Mouse (Mus musculus) layer of hippocampus, adult 18-20 months (tissue): ENCODE data around the gene Ribc2. TPM values are rescaled to one million over a fixed set of nuclear protein-coding genes. Genes with fewer than 3 reads are reported as not detected.

Experiments
- DNase-seq, 2 experiments: peaks; one replicate each; pipeline ENCODE4 v3.0.0; 2022; ENCODE audit warnings: low spot score in 2 of 2
- long read RNA-seq: library from polyadenylated mRNA; stranded (forward); transcript quantifications from one replicate; pipeline ENCODE4 v2.0.0, GENCODE M21; 2021
- total RNA-seq, 2 experiments: library from RNA; stranded (reverse); gene quantifications; 2 replicates each; pipeline ENCODE4 v1.2.3; 2021

Ribc2 gene
- total RNA-seq, result under 1 TPM; 0.30 TPM
- long read RNA-seq, partial matches to known transcripts, result 0 of 1 reads
- long read RNA-seq, other reads (novel, unspliced or antisense), result 1 of 1 reads

- DNase-seq, result peak; percentile 67 to 82
Measured at GRCm38 (mm10) chr15:85131275-85132192, at the start of gene Ribc2, which contains the start of gene Smc1b. Ribc2 (plus strand) TSS chr15:85132078. Smc1b (minus strand) TSS chr15:85131964.

DNA sequence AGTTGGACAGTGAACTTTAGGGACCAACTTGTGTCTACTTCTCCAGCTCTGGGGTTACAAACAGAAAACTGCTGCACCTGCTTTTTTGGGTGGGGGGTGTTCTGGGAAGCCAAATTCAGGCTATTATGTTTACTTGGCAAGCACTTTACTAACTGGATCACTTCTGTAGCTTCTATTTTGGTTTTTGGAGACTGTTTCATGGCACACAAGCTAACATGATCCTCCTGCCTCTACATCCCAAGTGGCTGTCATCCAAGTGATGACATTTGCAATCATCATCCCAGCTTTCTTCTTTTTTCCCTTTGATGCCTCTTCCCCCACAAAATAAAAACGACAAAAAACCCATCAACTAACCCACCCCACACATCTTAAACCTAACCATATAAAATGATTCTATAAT lies 46.2 kb upstream of the Ribc2 start:
- DNase-seq, result peak; percentile 10 to 50

- no peak for DNase-seq
Measured at GRCm38 (mm10) chr15:85132193-85132520, 279 bp downstream of the Ribc2 start.

DNA sequence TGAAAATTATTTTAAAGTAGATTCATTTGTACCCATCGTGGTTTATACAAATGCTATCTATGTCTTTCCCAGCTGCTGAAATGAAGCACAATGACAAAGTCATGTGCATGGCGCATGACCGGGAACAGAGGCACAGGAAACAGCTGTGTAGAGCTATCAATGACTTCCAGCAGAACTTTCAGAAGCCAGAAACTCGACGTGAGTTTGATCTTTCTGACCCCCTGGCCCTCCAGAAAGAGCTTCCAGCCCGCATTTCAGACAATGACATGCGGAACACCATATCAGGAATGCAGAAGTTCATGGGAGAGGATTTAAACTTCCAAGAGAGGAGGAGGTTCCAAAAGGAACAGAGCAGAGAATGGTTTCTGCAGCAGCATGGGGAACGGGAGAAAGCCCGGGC lies 3.3 kb downstream of the Ribc2 start:
- no peak for DNase-seq

DNA sequence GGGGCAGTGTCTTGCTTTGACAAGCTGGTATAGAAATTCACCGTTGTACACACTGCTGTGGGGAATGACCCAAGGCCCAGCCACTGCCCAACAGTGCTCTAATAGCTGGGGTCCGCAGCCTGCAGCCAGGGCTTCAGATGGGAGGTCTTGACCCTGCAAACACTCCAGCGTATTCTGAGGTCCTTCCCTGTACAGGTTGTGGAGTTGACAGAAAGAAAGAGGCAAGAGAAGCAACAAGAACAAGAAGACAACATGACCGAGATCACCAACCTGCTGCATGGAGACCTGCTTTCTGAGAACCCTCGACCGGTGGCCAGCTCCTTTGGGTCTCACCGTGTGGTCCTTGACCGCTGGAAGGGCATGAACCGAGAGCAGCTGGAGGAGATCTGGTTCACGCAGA lies 9.4 kb downstream of the Ribc2 start:
- DNase-seq, result no peak

- DNase-seq, result no peak
Measured at GRCm38 (mm10) chr15:85142441-85142840, 10.6 kb downstream of the Ribc2 start.

DNA sequence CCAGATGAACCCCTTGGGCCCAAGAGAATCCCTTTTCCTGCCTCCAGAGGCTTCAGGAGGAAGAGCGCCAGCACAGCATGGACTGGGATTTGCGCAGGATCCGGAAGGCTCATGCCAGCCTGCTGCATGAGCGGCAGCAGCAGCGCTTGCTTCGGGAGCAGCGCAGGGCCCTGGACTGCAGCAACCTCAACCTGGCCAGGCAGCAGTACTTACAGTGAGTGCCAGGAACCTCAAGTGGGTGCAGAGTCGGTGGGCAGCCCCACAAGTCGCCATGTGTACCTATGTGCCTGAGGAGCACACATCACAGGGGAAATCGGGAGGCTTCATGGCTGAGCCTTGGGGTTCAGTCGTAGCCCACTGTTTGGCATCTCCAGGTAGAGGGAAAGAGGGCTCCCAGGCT lies 11.3 kb downstream of the Ribc2 start:
- no peak for DNase-seq

GRCm38 (mm10) chr15:85143747-85144146 lies 11.9 kb downstream of the Ribc2 start:
- DNase-seq, result no peak

DNA sequence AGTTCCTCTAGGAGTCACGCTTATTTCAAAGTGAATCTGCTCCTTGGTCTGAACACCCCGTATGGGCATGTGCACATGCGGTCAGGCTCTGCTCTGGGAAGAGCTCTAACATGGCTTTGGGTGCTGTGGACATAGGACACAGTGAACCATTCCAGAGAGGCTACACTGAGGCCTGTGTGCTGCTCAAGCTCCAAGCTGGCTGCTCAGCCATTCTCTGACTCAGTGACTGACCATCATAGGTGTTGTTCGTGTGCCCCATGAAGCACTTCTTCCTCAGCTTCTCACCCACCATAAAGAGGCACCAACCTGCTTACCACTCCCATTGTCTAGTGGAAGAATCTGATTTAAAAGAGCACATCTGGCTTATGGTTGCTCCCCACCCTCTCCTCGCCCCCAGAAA lies 12.4 kb downstream of the Ribc2 start:
- DNase-seq, result no peak

DNA sequence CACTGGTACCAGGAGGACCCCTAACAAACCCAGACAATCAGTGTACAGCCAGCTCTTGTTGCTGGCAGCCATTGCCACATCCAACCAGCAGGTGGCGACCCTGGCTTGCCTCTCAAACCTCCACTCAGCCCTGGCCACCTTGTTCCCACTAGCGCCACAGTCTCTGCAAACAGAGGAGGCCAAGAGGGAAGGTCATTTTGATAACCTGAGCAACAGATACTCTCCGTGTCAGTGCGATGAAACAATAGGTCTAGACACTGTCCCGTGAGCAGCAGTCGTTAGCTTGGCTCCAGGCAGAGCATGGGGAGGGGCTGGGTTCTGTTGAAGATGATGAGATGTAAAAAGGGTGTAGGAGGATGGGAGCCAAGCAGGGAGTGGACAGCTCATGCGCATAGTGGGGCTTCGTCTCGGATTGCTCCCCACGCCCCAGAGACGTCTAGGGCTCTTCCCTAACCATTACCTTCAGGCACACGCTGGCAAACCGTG lies 19.6 kb downstream of the Ribc2 start:
- peak; percentile 63 to 85 for DNase-seq

- DNase-seq, result no peak
Measured at GRCm38 (mm10) chr15:85152577-85152976, 20.7 kb downstream of the Ribc2 start.

GRCm38 (mm10) chr15:85154091-85154490 lies 22.2 kb downstream of the Ribc2 start:
- DNase-seq, result no peak

GRCm38 (mm10) chr15:85156198-85156597 lies 24.3 kb downstream of the Ribc2 start:
- no peak for DNase-seq

DNA sequence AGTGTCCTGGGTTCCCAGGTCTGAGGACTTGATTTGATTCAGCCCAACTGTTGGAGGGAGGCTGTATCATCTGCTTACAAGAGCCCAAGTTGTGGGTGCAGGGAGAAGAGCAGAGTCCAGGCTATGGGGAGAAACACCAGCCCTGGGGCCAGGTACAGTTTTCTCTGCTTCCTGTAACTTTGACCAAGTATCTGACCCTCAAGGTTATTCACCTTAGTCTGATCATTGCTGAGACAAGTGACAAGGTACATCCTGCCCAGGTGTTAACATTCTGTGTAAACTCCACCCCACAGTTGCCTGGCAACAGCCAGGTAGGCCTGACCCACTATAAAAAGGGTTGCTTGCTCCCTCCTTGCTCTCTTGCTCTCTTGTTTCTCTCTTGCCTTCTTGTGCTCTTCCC lies 29.5 kb downstream of the Ribc2 start:
- DNase-seq, result no peak

GRCm38 (mm10) chr15:85162693-85163663 lies 31.1 kb downstream of the Ribc2 start:
- no peak for DNase-seq

DNA sequence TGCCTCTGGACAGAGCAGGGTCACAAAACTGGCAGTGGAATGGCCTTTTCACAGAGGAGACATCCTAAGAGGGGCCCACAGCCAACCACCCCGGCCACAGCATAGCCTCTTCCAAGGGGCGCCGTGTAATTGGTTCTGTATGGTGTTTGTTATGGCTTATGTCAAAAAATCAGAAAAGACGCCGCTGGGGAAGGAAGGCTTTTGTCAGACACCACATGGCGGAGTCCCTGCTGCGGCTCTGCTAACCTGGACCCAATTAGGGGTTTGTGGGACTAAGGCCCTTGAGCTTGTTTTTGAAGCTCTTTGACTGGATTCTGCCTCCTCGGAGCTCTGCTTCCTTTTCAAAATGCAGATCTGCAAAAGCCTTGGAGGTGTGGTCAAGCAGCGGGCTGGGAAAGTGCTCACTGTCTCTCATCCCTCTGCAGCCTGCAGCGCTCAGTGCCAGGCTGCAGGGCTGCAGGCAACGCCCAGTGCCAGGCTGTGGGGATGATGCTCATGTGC lies 34.6 kb downstream of the Ribc2 start:
- DNase-seq, result no peak

- DNase-seq, result no peak
Measured at GRCm38 (mm10) chr15:85167086-85167679, 35.3 kb downstream of the Ribc2 start.

DNA sequence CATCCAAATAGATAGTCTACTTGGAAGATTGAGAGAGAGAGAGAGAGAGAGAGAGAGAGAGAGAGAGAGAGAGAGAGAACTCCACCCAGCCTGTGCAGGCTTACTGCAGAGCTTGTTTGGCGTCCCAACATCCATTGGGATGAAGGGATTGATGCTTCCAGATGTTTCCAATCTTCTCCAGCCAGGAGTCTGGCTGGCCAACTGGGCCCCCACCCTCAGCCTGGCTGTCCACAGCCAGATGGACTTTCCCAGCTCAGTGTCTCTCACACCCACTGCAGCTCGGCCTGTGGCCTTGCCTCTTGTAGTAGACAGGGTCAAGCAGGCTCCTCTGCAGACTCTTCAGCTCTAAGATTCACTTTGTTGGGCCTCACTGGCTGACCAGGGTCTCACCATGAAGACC lies 40.2 kb downstream of the Ribc2 start:
- DNase-seq, result no peak

DNA sequence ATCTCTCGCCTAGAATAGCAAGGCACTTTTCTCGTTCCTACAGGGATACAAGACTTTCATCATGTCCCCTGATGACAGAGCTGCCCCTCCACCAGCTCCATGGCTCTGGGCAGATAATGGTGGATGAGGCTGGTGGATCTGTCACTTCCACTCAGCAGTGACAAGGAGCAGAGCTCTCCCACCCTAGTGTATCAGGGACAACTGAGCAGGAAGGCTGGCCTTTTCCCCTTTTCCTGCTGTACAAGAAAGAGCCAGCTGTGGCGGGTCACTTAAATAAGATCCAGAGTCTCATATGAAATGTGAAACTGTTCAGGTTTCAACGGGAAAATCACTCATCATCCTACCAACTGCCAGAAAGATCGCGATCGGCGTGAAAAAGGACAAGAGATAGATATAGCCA lies 41.5 kb downstream of the Ribc2 start:
- DNase-seq, result no peak

GRCm38 (mm10) chr15:85174060-85174459 lies 42.2 kb downstream of the Ribc2 start:
- no peak for DNase-seq

- DNase-seq, result no peak
Measured at GRCm38 (mm10) chr15:85177576-85177975, 45.7 kb downstream of the Ribc2 start.
